Mouse (Mus musculus): ENCODE results near the gene Chchd3.

The Chchd3 gene

GRCm38 (mm10) chr6:32803646-32804045 lies 256.4 kb downstream of the Chchd3 start:
- DNase-seq (ENCODE audit: low spot score in 2 of 2) = no peak

GRCm38 (mm10) chr6:32801776-32802175 lies 258.3 kb downstream of the Chchd3 start:
- DNase-seq (ENCODE audit: low spot score in 2 of 2) = no peak

- DNase-seq (ENCODE audit: low spot score in 2 of 2) = no peak
Measured at GRCm38 (mm10) chr6:32797525-32797924, 262.5 kb downstream of the Chchd3 start.

- no peak for DNase-seq (ENCODE audit: low spot score in 2 of 2)
Measured at GRCm38 (mm10) chr6:32795653-32796500, 264.2 kb downstream of the Chchd3 start.

- no peak for DNase-seq (ENCODE audit: low spot score in 2 of 2)
Measured at GRCm38 (mm10) chr6:32793575-32793974, 266.5 kb downstream of the Chchd3 start.

GRCm38 (mm10) chr6:32793163-32793562 lies 266.9 kb downstream of the Chchd3 start:
- DNase-seq (ENCODE audit: low spot score in 2 of 2) = no peak

GRCm38 (mm10) chr6:32790487-32790886 lies 269.6 kb downstream of the Chchd3 start:
- DNase-seq (ENCODE audit: low spot score in 2 of 2) = no peak

GRCm38 (mm10) chr6:32787399-32787798 lies 272.7 kb downstream of the Chchd3 start:
- no peak for DNase-seq (ENCODE audit: low spot score in 2 of 2)

- no peak for DNase-seq (ENCODE audit: low spot score in 2 of 2)
Measured at GRCm38 (mm10) chr6:32786196-32786595, 273.9 kb downstream of the Chchd3 start.

- no peak for DNase-seq (ENCODE audit: low spot score in 2 of 2)
Measured at GRCm38 (mm10) chr6:32783102-32783501, 277.0 kb downstream of the Chchd3 start.

GRCm38 (mm10) chr6:32780602-32781001 lies 279.5 kb downstream of the Chchd3 start:
- peak in 1 of 2 experiments; percentile 8 for DNase-seq (ENCODE audit: low spot score in 2 of 2)

GRCm38 (mm10) chr6:32776384-32776783 lies 283.7 kb downstream of the Chchd3 start:
- DNase-seq (ENCODE audit: low spot score in 2 of 2) = no peak

- no peak for DNase-seq (ENCODE audit: low spot score in 2 of 2)
Measured at GRCm38 (mm10) chr6:32754524-32754923, 305.5 kb downstream of the Chchd3 start.

- DNase-seq (ENCODE audit: low spot score in 2 of 2) = no peak
Measured at GRCm38 (mm10) chr6:32749821-32750220, 310.2 kb downstream of the Chchd3 start.

GRCm38 (mm10) chr6:32748777-32749176 lies 311.3 kb downstream of the Chchd3 start:
- DNase-seq (ENCODE audit: low spot score in 2 of 2) = no peak

- no peak for DNase-seq (ENCODE audit: low spot score in 2 of 2)
Measured at GRCm38 (mm10) chr6:32747333-32747732, 312.7 kb downstream of the Chchd3 start.
